Mouse (Mus musculus): Measurements from ENCODE around the gene Aifm1.

- no peak for TF ChIP-seq MAX (IDR thresholded peaks at IDR 0.05; ENCODE audit: low read length)
- no peak for TF ChIP-seq MEF2A (IDR thresholded peaks at IDR 0.05; ENCODE audit: borderline replicate concordance, low read depth, low read length)
- TF ChIP-seq POLR2A (IDR thresholded peaks at IDR 0.05; ENCODE audit: low read depth, low read length), result no peak
- TF ChIP-seq EP300 (IDR thresholded peaks at IDR 0.05; ENCODE audit: low read length), result no peak
- no peak for TF ChIP-seq SMC3 (IDR thresholded peaks at IDR 0.05; ENCODE audit: low read depth, low read length)
- TF ChIP-seq GABPA (IDR thresholded peaks at IDR 0.05; ENCODE audit: insufficient replicate concordance, low read depth, low read length), result no peak
- no peak for TF ChIP-seq UBTF (IDR thresholded peaks at IDR 0.05; ENCODE audit: low read depth, low read length)
- TF ChIP-seq KAT2A (IDR thresholded peaks at IDR 0.05; ENCODE audit: insufficient replicate concordance, low read length), result no peak
- no peak for TF ChIP-seq NRF1 (IDR thresholded peaks at IDR 0.05; ENCODE audit: low read depth, low read length)
Measured at GRCm38 (mm10) chrX:48434251-48434650, 79.1 kb downstream of the Aifm1 start.
